Mouse (Mus musculus) hindbrain, postnatal 0 days (tissue): Measurements from ENCODE around the gene Fbxw7. TPM values are rescaled to one million over a fixed set of nuclear protein-coding genes. Genes with fewer than 3 reads are reported as not detected.

ENCODE experiments used
- ATAC-seq: fragments of 200-750 bp; cut with Nextera tagmentation; 2 replicates; pipeline ENCODE4 v1.8.0; 2017; ENCODE audit warnings: mild to moderate bottlenecking, moderate TSS enrichment, moderate library complexity
- DNase-seq: peaks from one replicate; pipeline ENCODE4 v3.0.0-alpha.2; 2015; ENCODE audit warnings: low spot score
- H3K27ac ChIP-seq: fragments of 300-500 bp; sonication (generic); 2 replicates; pipeline ENCODE4 v1.5.1; 2014; ENCODE audit warnings: mild to moderate bottlenecking
- H3K27me3 ChIP-seq: fragments of 300-500 bp; sonication (generic); 2 replicates; pipeline ENCODE4 v1.6.1; 2014; ENCODE audit warnings: low read length, mixed read lengths; ENCODE audit not compliant: insufficient read depth
- H3K36me3 ChIP-seq: fragments of 300-500 bp; sonication (generic); 2 replicates; pipeline ENCODE4 v1.6.1; 2014; ENCODE audit warnings: low read length, mixed read lengths; ENCODE audit not compliant: insufficient read depth
- H3K4me1 ChIP-seq: fragments of 300-500 bp; sonication (generic); 2 replicates; pipeline ENCODE4 v1.6.1; 2014; ENCODE audit warnings: antibody characterized with exemption, low read length, mixed read lengths; ENCODE audit not compliant: insufficient read depth
- H3K4me2 ChIP-seq: fragments of 300-500 bp; sonication (generic); 2 replicates; pipeline ENCODE4 v1.6.1; 2014; ENCODE audit warnings: low read depth, mild to moderate bottlenecking, low read length, moderate library complexity, mixed read lengths
- H3K4me3 ChIP-seq: fragments of 300-500 bp; sonication (generic); 2 replicates; pipeline ENCODE4 v1.5.1; 2014; ENCODE audit warnings: low read length
- H3K9ac ChIP-seq: fragments of 300-500 bp; sonication (generic); replicated peaks from 2 replicates; pipeline ENCODE4 v1.6.1; 2014; ENCODE audit warnings: mild to moderate bottlenecking, low read length, moderate library complexity, mixed read lengths
- H3K9me3 ChIP-seq: fragments of 300-500 bp; sonication (generic); 2 replicates; pipeline ENCODE4 v1.6.1; 2016; ENCODE audit warnings: low read length, mixed read lengths
- CTCF ChIP-seq: IDR thresholded peaks from 2 replicates; pipeline ENCODE4 v1.5.1; 2016; ENCODE audit warnings: antibody characterized with exemption, control low read depth, low read depth
- WGBS: fragments of 180-500 bp; shearing (Covaris S2); extraction: QIAGEN DNeasy Blood & Tissue Kit; methylation state at CpG from one replicate; pipeline ENCODE4 v1.1.7; 2014; 5-methylcytosine and 5-hydroxymethylcytosine counted together
- polyA plus RNA-seq: library from polyadenylated mRNA; unstranded; fragments of >200 nt; fragmentation: Nextera tagmentation; extraction: Ambion mirVana; gene quantifications from 2 replicates; pipeline ENCODE4 v1.2.1, GENCODE M21; 2015
- total RNA-seq: library from RNA; depleted of rRNA; stranded (reverse); fragments of >200 nt; gene quantifications from 2 replicates; pipeline ENCODE4 v1.2.3, GENCODE M21; 2014

Gene Fbxw7
- total and polyA plus RNA-seq, 2 experiments from 2014 or later = 40.1 to 40.7 TPM

GRCm38 (mm10) chr3:84841271-84841670 is 26.2 kb downstream of the Fbxw7 start:
- Histone ChIP-seq H3K36me3 (no peaks in the 10 kb centered on the region), H3K27me3 (no peaks in the 10 kb centered on the region), H3K9me3 (no peaks in the 10 kb centered on the region), H3K4me3 (no peak overlapping the region), H3K27ac (no peak overlapping the region), H3K4me1 (no peaks in the 10 kb centered on the region), H3K4me2 (no peak overlapping the region), H3K9ac (no peak overlapping the region)
- TF ChIP-seq CTCF = no peak
- ATAC-seq (no peak), DNase-seq (no peak)
- 86% methylated on average over 4 of the region's 4 CpGs for WGBS

DNA sequence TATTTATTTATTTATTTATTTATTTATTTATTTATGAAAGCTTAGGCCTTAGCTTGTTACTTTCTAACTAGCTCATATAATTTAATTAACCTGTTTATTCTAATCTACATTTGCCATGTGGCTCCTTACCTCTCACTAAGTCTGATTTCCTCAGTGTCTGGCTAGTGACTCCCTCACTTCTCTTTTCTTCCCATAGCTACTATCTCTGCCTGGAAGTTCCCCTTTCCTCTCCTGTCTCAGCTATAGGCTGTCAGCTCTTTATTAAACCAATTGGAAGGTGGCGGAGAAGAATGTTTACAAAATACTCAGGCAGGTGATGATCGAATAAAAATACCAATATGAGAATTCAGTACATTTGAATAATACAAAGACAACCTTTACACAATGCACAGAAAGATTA is 27.7 kb downstream of the Fbxw7 start:
- H3K36me3 ChIP-seq = no peaks in the 10 kb centered on the region
- no peaks in the 10 kb centered on the region for H3K9me3 ChIP-seq
- no peak for TF ChIP-seq CTCF
- whole genome bisulfite sequencing = 92% methylated on average over 2 of the region's 2 CpGs
- DNase-seq = no peak
- H3K4me3 ChIP-seq = no peak overlapping the region
- H3K9ac ChIP-seq = no peak overlapping the region
- H3K4me2 ChIP-seq = no peak overlapping the region
- ATAC-seq = no peak
- no peak overlapping the region for H3K27ac ChIP-seq
- H3K4me1 ChIP-seq = no peaks in the 10 kb centered on the region
- no peaks in the 10 kb centered on the region for H3K27me3 ChIP-seq

DNA sequence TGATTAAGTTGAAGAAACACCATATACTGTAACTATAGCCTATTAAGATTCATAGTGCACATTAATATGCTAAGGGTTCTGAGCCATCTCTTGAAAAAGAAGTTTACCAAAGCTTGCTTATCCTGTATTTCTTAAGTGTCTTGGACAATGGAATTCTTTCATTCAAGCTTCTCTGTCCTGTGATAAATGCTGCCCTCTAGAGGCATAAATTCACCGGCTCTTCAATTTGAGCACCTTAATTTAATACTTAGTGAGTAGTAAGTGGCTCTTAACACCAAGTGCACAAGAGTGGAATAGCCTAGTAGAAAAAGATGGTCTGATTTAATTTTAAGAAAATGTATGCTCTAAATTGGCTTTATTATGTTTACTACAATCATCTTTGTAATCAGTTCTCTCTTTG is 28.5 kb downstream of the Fbxw7 start:
- Histone ChIP-seq H3K9ac (no peak overlapping the region), H3K27ac (no peak overlapping the region), H3K4me3 (no peak overlapping the region), H3K4me1 (no peaks in the 10 kb centered on the region), H3K4me2 (no peak overlapping the region), H3K36me3 (no peaks in the 10 kb centered on the region), H3K27me3 (no peaks in the 10 kb centered on the region), H3K9me3 (no peaks in the 10 kb centered on the region)
- WGBS = 22% methylated on average over 1 of the region's 1 CpGs
- TF ChIP-seq CTCF = peak; percentile 74
- ATAC-seq = peak; percentile 32; the same call in 1 of the 2 replicates
- peak; percentile 87 for DNase-seq

- Histone ChIP-seq H3K36me3 (no peaks in the 10 kb centered on the region), H3K9me3 (no peaks in the 10 kb centered on the region), H3K4me3 (no peak overlapping the region), H3K27me3 (no peaks in the 10 kb centered on the region), H3K4me2 (no peak overlapping the region), H3K9ac (no peak overlapping the region), H3K4me1 (no peaks in the 10 kb centered on the region), H3K27ac (no peak overlapping the region)
- ATAC-seq = no peak
- no peak for TF ChIP-seq CTCF
- no peak for DNase-seq
- 89% methylated on average over 4 of the region's 4 CpGs for WGBS
Measured at GRCm38 (mm10) chr3:84848798-84849197, 33.7 kb downstream of the Fbxw7 start.

DNA sequence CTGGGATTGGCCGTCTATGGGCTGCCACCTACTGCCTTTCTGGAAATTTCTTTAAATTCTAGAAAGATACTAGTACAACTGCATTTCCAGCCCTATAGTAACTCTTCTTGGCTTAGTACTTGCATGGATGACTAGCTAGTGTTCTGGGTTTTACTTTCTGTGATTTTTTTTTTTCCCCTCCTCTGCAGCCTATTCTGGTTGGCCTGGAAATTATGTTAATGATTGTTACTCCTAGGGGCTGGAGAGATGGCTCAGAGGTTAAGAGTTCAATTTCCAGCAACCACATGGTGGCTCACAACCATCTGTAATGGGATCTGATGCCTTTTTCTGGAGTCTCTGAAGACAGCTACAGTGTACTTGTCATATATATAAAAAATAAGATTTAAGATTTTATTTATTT is 35.4 kb downstream of the Fbxw7 start:
- no peak for DNase-seq
- no peak for ATAC-seq
- no peak overlapping the region for H3K4me3 ChIP-seq
- no peaks in the 10 kb centered on the region for H3K4me1 ChIP-seq
- no peak overlapping the region for H3K9ac ChIP-seq
- 94% methylated on average over 1 of the region's 1 CpGs for WGBS
- no peak overlapping the region for H3K27ac ChIP-seq
- H3K9me3 ChIP-seq = no peaks in the 10 kb centered on the region
- H3K27me3 ChIP-seq = no peaks in the 10 kb centered on the region
- H3K36me3 ChIP-seq = no peaks in the 10 kb centered on the region
- TF ChIP-seq CTCF = no peak
- no peak overlapping the region for H3K4me2 ChIP-seq

DNA sequence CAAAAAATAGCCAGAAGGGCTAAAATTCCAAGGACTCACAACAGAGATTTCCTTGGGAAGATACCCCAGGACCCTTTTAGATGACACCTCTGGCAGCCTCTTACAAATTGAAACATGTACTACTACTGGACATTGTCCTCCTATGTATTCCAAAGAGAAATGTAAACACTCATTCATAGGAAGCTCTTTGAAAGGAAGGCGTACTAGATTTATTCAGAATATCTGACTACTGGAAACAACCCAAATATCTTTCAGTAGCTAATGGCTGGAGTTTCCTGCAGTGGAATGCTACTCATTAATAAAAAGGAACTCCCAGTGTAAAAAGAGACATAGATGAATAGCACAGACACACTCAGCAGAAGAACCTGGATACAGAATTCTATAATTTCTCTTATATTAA is 36.7 kb downstream of the Fbxw7 start:
- Histone ChIP-seq H3K27ac (no peak overlapping the region), H3K4me1 (no peaks in the 10 kb centered on the region), H3K36me3 (no peaks in the 10 kb centered on the region), H3K9ac (no peak overlapping the region), H3K4me3 (no peak overlapping the region), H3K4me2 (no peak overlapping the region), H3K9me3 (no peaks in the 10 kb centered on the region), H3K27me3 (no peaks in the 10 kb centered on the region)
- no peak for TF ChIP-seq CTCF
- 51% methylated on average over 1 of the region's 1 CpGs for WGBS
- DNase-seq = no peak
- ATAC-seq = no peak

DNA sequence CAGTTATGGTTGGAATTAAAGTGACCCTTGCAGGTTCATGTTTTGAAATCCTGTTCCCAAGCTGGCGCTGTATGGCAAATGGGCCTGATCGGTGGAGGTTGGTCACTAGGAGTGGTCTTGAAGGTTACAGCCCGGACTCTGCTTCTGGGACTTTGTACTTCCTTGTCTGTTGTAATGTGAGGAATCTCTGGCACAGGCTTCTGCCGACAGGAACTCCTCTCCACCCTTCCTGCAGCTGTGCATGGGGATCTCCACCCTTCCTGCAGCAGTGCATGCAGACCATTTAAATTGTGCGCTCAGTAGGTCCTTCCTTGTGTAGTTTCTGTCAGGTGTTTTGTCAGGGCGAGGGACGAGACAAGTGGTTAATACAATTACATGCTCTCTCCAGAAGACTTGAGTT is 37.8 kb downstream of the Fbxw7 start:
- 87% methylated on average over 7 of the region's 7 CpGs for WGBS

More for the DNA sequence above, 37.8 kb downstream of the Fbxw7 start:
- Histone ChIP-seq H3K9ac (no peak overlapping the region), H3K27me3 (no peaks in the 10 kb centered on the region), H3K36me3 (no peaks in the 10 kb centered on the region), H3K4me2 (no peak overlapping the region), H3K9me3 (no peaks in the 10 kb centered on the region), H3K4me3 (no peak overlapping the region), H3K4me1 (no peaks in the 10 kb centered on the region), H3K27ac (no peak overlapping the region)
- no peak for DNase-seq
- no peak for ATAC-seq
- no peak for TF ChIP-seq CTCF
